Mouse (Mus musculus) forebrain, embryonic 12.5 days (tissue): ENCODE measurements around the gene Atp11a. TPM values are rescaled to one million over a fixed set of nuclear protein-coding genes. Genes with fewer than 3 reads are reported as not detected.

Source experiments
- ATAC-seq: fragments of 200-750 bp; cut with Nextera tagmentation; 2 replicates; pipeline ENCODE4 v1.8.0; 2017; ENCODE audit warnings: moderate TSS enrichment; ENCODE audit not compliant: low FRiP score
- H3K27ac ChIP-seq: fragments of 300-500 bp; sonication (generic); 2 replicates; pipeline ENCODE4 v1.5.1; 2016; ENCODE audit warnings: mild to moderate bottlenecking
- H3K27me3 ChIP-seq: fragments of 300-500 bp; sonication (generic); 2 replicates; pipeline ENCODE4 v1.6.1; 2016; ENCODE audit warnings: mild to moderate bottlenecking
- H3K36me3 ChIP-seq: fragments of 300-500 bp; sonication (generic); replicated peaks from 2 replicates; pipeline ENCODE4 v1.6.1; 2016; ENCODE audit warnings: mild to moderate bottlenecking
- H3K4me1 ChIP-seq: fragments of 300-500 bp; sonication (generic); 2 replicates; pipeline ENCODE4 v1.6.1; 2016
- H3K4me2 ChIP-seq: fragments of 300-500 bp; sonication (generic); 2 replicates; pipeline ENCODE4 v1.6.1; 2016; ENCODE audit warnings: mild to moderate bottlenecking, moderate library complexity
- H3K4me3 ChIP-seq: fragments of 300-500 bp; sonication (generic); replicated peaks from 2 replicates; pipeline ENCODE4 v1.5.1; 2016; ENCODE audit warnings: mild to moderate bottlenecking
- H3K9ac ChIP-seq: fragments of 300-500 bp; sonication (generic); 2 replicates; pipeline ENCODE4 v1.6.1; 2016; ENCODE audit warnings: mild to moderate bottlenecking
- H3K9me3 ChIP-seq: fragments of 300-500 bp; sonication (generic); 2 replicates; pipeline ENCODE4 v1.6.1; 2016
- WGBS: fragments of 180-500 bp; shearing (Covaris S2); methylation state at CpG from one replicate; pipeline ENCODE4 v1.1.7; 2016; 5-methylcytosine and 5-hydroxymethylcytosine counted together
- polyA plus RNA-seq: library from polyadenylated mRNA; unstranded; fragments of >200 nt; fragmentation: Nextera tagmentation; extraction: Ambion mirVana; gene quantifications from 2 replicates; pipeline ENCODE4 v1.2.1, GENCODE M21; 2016

The Atp11a gene
- polyA plus RNA-seq, 1 experiment from 2014 or later = 19.1 TPM

- ATAC-seq = no peak
- WGBS = 86% methylated on average over 13 of the region's 13 CpGs
- H3K4me3 ChIP-seq = no peak overlapping the region
- H3K9me3 ChIP-seq = no peaks in the 10 kb centered on the region
- no peak overlapping the region for H3K4me2 ChIP-seq
- H3K27ac ChIP-seq = peak overlapping the region; percentile 25; the same call in 1 of the 2 replicates
- no peak overlapping the region for H3K9ac ChIP-seq
- H3K36me3 ChIP-seq = peaks cover 2% of the 10 kb centered on the region
- no peaks in the 10 kb centered on the region; the same call in 1 of the 2 replicates for H3K4me1 ChIP-seq
- H3K27me3 ChIP-seq = no peaks in the 10 kb centered on the region
Observed at GRCm38 (mm10) chr8:12903790-12904415, 147.1 kb downstream of the Atp11a start.

GRCm38 (mm10) chr8:12905122-12905521 is 148.3 kb downstream of the Atp11a start:
- Histone ChIP-seq H3K4me1 (no peaks in the 10 kb centered on the region; the same call in 1 of the 2 replicates), H3K27me3 (no peaks in the 10 kb centered on the region), H3K9ac (no peak overlapping the region), H3K4me3 (no peak overlapping the region), H3K27ac (no peak overlapping the region), H3K36me3 (no peaks in the 10 kb centered on the region; the same call in 1 of the 2 replicates), H3K9me3 (no peaks in the 10 kb centered on the region), H3K4me2 (no peak overlapping the region)
- ATAC-seq = no peak
- WGBS = 81% methylated on average over 5 of the region's 5 CpGs

DNA sequence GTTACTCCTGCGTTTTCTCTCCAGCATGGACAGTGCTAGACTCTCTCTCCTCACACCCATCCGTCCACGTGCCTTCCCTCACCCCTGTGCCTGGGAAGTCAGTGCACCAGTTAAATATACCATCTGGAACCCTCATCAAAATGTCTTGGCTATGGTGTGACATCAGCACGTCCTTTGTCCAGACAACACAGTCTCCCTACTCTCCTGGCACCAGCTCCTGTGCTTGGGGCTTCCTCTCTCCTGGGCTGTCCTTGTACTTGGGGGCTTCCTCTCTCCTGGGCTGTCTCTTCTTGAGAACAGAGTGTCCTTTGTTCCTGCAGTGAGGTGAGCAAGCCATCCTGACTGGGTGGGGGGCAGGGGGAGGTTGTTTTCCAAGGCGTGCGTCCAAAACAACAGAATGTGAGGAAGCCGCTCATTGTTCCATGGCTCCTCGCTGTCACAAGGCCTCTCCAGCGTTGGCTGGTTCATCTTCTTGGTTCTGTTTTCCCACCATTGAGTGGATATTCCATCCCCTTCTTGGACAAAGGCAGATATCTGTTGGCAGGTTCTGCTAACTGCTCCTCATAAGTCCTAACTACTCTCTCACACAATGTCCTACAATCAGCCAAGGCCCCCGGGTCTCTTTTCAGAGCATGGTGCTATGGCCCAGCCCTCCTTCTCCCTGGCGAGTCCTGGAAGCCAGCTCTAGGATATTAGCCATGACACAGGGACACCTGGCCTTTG is 148.9 kb downstream of the Atp11a start:
- Histone ChIP-seq H3K4me1 (no peaks in the 10 kb centered on the region; the same call in 1 of the 2 replicates), H3K27me3 (no peaks in the 10 kb centered on the region), H3K4me3 (no peak overlapping the region), H3K4me2 (no peak overlapping the region), H3K9ac (no peak overlapping the region), H3K36me3 (no peaks in the 10 kb centered on the region; the same call in 1 of the 2 replicates), H3K9me3 (no peaks in the 10 kb centered on the region), H3K27ac (no peak overlapping the region)
- ATAC-seq = no peak
- 91% methylated on average over 11 of the region's 11 CpGs for WGBS

DNA sequence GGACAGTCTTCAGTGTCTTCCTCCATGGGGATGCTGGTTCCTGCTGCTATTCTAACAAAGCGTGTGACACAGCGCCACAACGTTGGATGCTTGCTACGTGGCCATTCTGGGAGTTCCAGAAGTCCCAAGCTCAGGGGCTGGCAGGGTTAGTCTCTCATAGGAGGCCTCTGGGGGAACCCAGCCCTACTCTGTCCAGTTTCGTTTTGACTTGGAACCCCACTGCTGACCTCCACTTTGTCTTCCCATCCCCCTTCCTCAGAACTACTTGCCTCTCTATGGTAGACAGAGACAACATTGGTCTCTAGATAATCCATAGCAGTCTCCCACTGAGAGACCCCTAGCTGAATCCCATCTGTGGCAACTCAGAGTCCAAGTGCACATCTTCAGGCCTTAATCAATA is 149.8 kb downstream of the Atp11a start:
- ATAC-seq = no peak
- Histone ChIP-seq H3K4me2 (no peak overlapping the region), H3K27ac (no peak overlapping the region), H3K36me3 (no peaks in the 10 kb centered on the region; the same call in 1 of the 2 replicates), H3K4me3 (no peak overlapping the region), H3K9me3 (no peaks in the 10 kb centered on the region), H3K4me1 (peaks cover 5% of the 10 kb centered on the region), H3K9ac (no peak overlapping the region), H3K27me3 (no peaks in the 10 kb centered on the region)
- WGBS = 73% methylated on average over 5 of the region's 5 CpGs

DNA sequence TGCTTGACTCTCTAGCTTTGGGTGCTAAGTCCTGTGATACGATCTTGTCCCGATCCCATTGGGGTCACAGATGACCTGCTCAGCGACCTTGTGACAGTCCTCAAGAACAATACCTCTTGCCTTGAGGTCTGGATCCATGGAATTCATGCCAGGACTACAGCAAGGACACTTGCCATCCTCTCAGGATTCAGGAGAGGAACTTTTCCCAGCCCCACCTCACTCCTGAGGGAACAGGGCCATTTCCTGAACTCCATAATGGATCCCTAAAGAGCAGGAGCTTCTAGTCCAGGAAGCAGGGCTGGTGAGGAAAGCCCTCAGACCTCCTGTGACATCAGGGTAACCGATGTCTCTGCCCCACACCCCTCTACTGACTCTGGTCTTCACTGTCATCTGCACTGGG is 150.9 kb downstream of the Atp11a start:
- no peaks in the 10 kb centered on the region for H3K9me3 ChIP-seq
- ATAC-seq = no peak
- peaks cover 12% of the 10 kb centered on the region for H3K4me1 ChIP-seq
- H3K27me3 ChIP-seq = no peaks in the 10 kb centered on the region
- H3K4me3 ChIP-seq = no peak overlapping the region
- H3K27ac ChIP-seq = no peak overlapping the region
- H3K36me3 ChIP-seq = no peaks in the 10 kb centered on the region
- WGBS = 90% methylated on average over 4 of the region's 4 CpGs
- no peak overlapping the region for H3K4me2 ChIP-seq
- H3K9ac ChIP-seq = no peak overlapping the region

DNA sequence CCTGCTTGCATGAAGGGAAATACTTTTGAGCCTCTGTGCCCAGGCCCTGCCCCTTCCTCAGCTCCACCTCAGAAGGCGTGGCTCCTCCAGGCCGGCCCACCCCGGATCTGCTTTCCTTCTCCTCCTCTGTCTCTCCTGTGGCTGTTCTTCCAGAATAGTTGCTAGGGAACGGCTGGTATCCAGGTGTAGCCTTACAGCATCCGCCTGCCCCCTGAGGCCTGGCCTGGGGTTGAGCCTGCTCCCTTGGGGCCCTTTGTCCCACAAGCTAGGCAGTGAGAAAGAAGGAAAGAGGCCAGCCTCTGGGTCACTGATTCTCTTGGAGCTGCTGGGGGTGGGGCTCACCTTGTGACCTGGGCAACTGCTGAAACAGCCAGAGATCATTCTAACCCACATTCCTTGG is 155.2 kb downstream of the Atp11a start:
- Histone ChIP-seq H3K9me3 (no peaks in the 10 kb centered on the region), H3K4me2 (no peak overlapping the region), H3K27me3 (no peaks in the 10 kb centered on the region), H3K4me1 (peaks cover 27% of the 10 kb centered on the region), H3K4me3 (no peak overlapping the region), H3K27ac (no peak overlapping the region), H3K36me3 (peaks cover 8% of the 10 kb centered on the region; the same call in 1 of the 2 replicates), H3K9ac (no peak overlapping the region)
- no peak for ATAC-seq
- WGBS = 2% methylated on average over 5 of the region's 5 CpGs

GRCm38 (mm10) chr8:12915187-12916006 is 158.6 kb downstream of the Atp11a start:
- H3K4me1 ChIP-seq = peaks cover 32% of the 10 kb centered on the region
- peak; percentile 86 for ATAC-seq

DNA sequence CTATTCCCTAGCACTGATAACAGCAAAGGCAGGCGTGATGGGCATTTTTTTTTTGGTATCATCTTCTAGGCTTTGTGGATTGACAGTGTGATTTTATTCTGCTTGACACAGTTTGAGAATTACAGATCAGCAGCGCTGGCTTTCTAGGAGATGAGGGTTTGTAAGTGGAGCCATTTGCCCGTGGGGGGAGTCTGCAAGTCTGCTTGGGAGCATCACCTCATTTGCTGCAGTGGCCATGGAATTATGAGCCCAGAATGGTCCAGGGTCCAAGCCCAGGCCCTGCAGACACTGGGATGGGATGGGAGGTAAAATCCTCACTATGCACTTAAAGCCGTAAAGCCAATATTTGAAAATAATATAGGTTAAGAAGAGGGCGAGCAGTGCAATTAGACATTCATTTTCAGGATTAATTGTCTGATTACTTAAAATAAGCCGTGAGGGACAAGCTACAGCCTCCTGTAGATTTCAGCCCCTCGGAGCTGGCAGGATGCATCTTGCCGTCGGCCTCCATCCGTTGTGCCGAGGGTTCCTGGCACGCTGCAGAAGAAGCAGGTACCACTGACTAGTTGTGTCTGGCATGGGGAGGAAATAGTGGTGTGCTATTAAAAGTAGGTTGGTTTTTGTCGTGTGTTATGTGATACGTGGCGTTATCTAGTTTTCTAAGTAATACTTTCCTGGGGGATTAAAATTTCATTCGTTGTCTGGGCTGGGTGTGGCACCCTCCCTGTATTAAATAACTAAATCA is 159.5 kb downstream of the Atp11a start:
- H3K4me2 ChIP-seq = peak overlapping the region; percentile 81
- no peak for ATAC-seq
- peak overlapping the region; percentile 50 for H3K4me3 ChIP-seq
- H3K9ac ChIP-seq = peak overlapping the region; percentile 49
- H3K9me3 ChIP-seq = no peaks in the 10 kb centered on the region
- H3K36me3 ChIP-seq = peaks cover 8% of the 10 kb centered on the region; the same call in 1 of the 2 replicates
- H3K4me1 ChIP-seq = peaks cover 30% of the 10 kb centered on the region
- H3K27me3 ChIP-seq = no peaks in the 10 kb centered on the region
- H3K27ac ChIP-seq = peak overlapping the region; percentile 46; the same call in 1 of the 2 replicates
- WGBS = 70% methylated on average over 16 of the region's 16 CpGs

More at GRCm38 (mm10) chr8:12915187-12916006, 158.6 kb downstream of the Atp11a start:
- peak overlapping the region; percentile 54 for H3K27ac ChIP-seq
- peak overlapping the region; percentile 81 for H3K4me2 ChIP-seq
- peaks cover 8% of the 10 kb centered on the region; the same call in 1 of the 2 replicates for H3K36me3 ChIP-seq
- no peaks in the 10 kb centered on the region for H3K9me3 ChIP-seq
- peak overlapping the region; percentile 49 for H3K9ac ChIP-seq
- H3K4me3 ChIP-seq = peak overlapping the region; percentile 50
- H3K27me3 ChIP-seq = no peaks in the 10 kb centered on the region
- WGBS = 17% methylated on average over 42 of the region's 42 CpGs

- H3K27ac ChIP-seq = no peak overlapping the region
- H3K4me2 ChIP-seq = peak overlapping the region; percentile 81
- 81% methylated on average over 3 of the region's 3 CpGs for WGBS
- no peak overlapping the region for H3K9ac ChIP-seq
- no peaks in the 10 kb centered on the region for H3K27me3 ChIP-seq
- peaks cover 23% of the 10 kb centered on the region for H3K4me1 ChIP-seq
- ATAC-seq = no peak
- no peaks in the 10 kb centered on the region for H3K9me3 ChIP-seq
- H3K36me3 ChIP-seq = peaks cover 8% of the 10 kb centered on the region; the same call in 1 of the 2 replicates
- peak overlapping the region; percentile 50 for H3K4me3 ChIP-seq
Observed at GRCm38 (mm10) chr8:12917029-12917428, 160.2 kb downstream of the Atp11a start.

DNA sequence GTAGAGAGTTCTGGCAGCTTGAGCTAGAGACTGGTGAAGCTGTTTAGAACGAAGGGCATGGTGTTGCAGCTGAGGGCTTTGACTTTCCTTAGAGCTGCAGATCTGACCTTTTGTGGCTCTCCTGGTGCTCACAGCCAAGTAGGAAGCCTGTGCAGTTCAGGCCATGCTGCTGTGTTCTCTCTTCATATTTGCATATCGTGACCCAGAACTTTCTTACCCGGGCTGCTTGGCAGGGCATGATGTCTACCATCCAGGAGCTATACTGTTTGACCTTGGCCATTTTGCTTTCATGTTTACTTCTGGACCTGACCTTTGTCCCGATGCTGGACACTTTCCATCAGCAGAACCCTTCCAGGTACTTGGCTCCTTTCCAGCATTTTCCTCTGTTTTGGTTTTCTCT is 161.0 kb downstream of the Atp11a start:
- 91% methylated on average over 4 of the region's 4 CpGs for WGBS
- Histone ChIP-seq H3K4me2 (peak overlapping the region; percentile 81; the same call in 1 of the 2 replicates), H3K36me3 (peaks cover 8% of the 10 kb centered on the region; the same call in 1 of the 2 replicates), H3K27me3 (no peaks in the 10 kb centered on the region), H3K4me1 (peaks cover 20% of the 10 kb centered on the region), H3K4me3 (no peak overlapping the region), H3K27ac (no peak overlapping the region), H3K9me3 (no peaks in the 10 kb centered on the region), H3K9ac (no peak overlapping the region)
- no peak for ATAC-seq
